Mouse (Mus musculus) lung, postnatal 0 days (tissue): ENCODE results near the gene 9330161L09Rik. TPM values are rescaled to one million over a fixed set of nuclear protein-coding genes. Genes with fewer than 3 reads are reported as not detected.

Experiments
- ATAC-seq: fragments of 200-750 bp; cut with Nextera tagmentation; 2 replicates; pipeline ENCODE4 v1.8.0; 2017; ENCODE audit warnings: moderate library complexity
- DNase-seq: peaks from one replicate; pipeline ENCODE4 v3.0.0-alpha.2; 2016; ENCODE audit warnings: low spot score
- H3K27ac ChIP-seq: fragments of 300-500 bp; sonication (generic); 2 replicates; pipeline ENCODE4 v1.5.1; 2014; ENCODE audit warnings: antibody characterized with exemption, mild to moderate bottlenecking, low read length, mixed read lengths
- H3K27me3 ChIP-seq: fragments of 300-500 bp; sonication (generic); replicated peaks from 2 replicates; pipeline ENCODE4 v1.6.1; 2014; ENCODE audit warnings: low read length, mixed read lengths; ENCODE audit not compliant: insufficient read depth
- H3K36me3 ChIP-seq: fragments of 300-500 bp; sonication (generic); 2 replicates; pipeline ENCODE4 v1.6.1; 2014; ENCODE audit warnings: low read length, mixed read lengths; ENCODE audit not compliant: insufficient read depth
- H3K4me1 ChIP-seq: fragments of 300-500 bp; sonication (generic); 2 replicates; pipeline ENCODE4 v1.6.1; 2014; ENCODE audit warnings: antibody characterized with exemption, low read depth, low read length, mixed read lengths; ENCODE audit not compliant: insufficient read depth
- H3K4me2 ChIP-seq: fragments of 300-500 bp; sonication (generic); replicated peaks from 2 replicates; pipeline ENCODE4 v1.6.1; 2014; ENCODE audit warnings: low read depth, mild to moderate bottlenecking, low read length, moderate library complexity, mixed read lengths
- H3K4me3 ChIP-seq: fragments of 300-500 bp; sonication (generic); 2 replicates; pipeline ENCODE4 v1.5.1; 2014; ENCODE audit warnings: low read depth, low read length
- H3K9ac ChIP-seq: fragments of 300-500 bp; sonication (generic); replicated peaks from 2 replicates; pipeline ENCODE4 v1.6.1; 2014; ENCODE audit warnings: low read depth, mild to moderate bottlenecking
- H3K9me3 ChIP-seq: fragments of 300-500 bp; sonication (generic); 2 replicates; pipeline ENCODE4 v1.6.1; 2016; ENCODE audit warnings: low read length, mixed read lengths
- CTCF ChIP-seq: IDR thresholded peaks from 2 replicates; pipeline ENCODE4 v1.5.1; 2016; ENCODE audit warnings: antibody characterized with exemption, mild to moderate bottlenecking
- EP300 ChIP-seq: IDR thresholded peaks from 2 replicates; pipeline ENCODE4 v1.6.1; 2016; ENCODE audit warnings: antibody characterized with exemption, mild to moderate bottlenecking, control low read depth
- WGBS: fragments of 180-500 bp; shearing (Covaris S2); extraction: QIAGEN DNeasy Blood & Tissue Kit; methylation state at CpG from one replicate; pipeline ENCODE4 v1.1.7; 2014; 5-methylcytosine and 5-hydroxymethylcytosine counted together
- polyA plus RNA-seq: library from polyadenylated mRNA; unstranded; fragments of >200 nt; fragmentation: Nextera tagmentation; extraction: Ambion mirVana; gene quantifications from 2 replicates; pipeline ENCODE4 v1.2.1, GENCODE M21; 2015

Gene 9330161L09Rik
- polyA plus RNA-seq, 1 experiment from 2014 or later, result 0.19 TPM

GRCm38 (mm10) chr12:103376124-103376523 lies 31.5 kb downstream of the 9330161L09Rik start:
- H3K4me3 ChIP-seq, result no peak overlapping the region
- H3K4me2 ChIP-seq, result no peak overlapping the region
- no peaks in the 10 kb centered on the region for H3K36me3 ChIP-seq
- no peak for DNase-seq
- no peak overlapping the region for H3K27ac ChIP-seq
- no peaks in the 10 kb centered on the region for H3K27me3 ChIP-seq
- ATAC-seq, result no peak
- TF ChIP-seq CTCF (no peak), EP300 (no peak)
- WGBS, result 57% methylated on average over 5 of the region's 5 CpGs
- no peaks in the 10 kb centered on the region for H3K9me3 ChIP-seq
- H3K9ac ChIP-seq, result no peak overlapping the region
- H3K4me1 ChIP-seq, result no peaks in the 10 kb centered on the region

GRCm38 (mm10) chr12:103373530-103374236 lies 33.9 kb downstream of the 9330161L09Rik start:
- no peak overlapping the region for H3K27ac ChIP-seq
- 61% methylated on average over 8 of the region's 8 CpGs for WGBS
- no peaks in the 10 kb centered on the region for H3K36me3 ChIP-seq
- no peaks in the 10 kb centered on the region for H3K9me3 ChIP-seq
- no peak overlapping the region for H3K9ac ChIP-seq
- H3K4me2 ChIP-seq, result no peak overlapping the region
- TF ChIP-seq CTCF (no peak), EP300 (no peak)
- no peaks in the 10 kb centered on the region for H3K27me3 ChIP-seq
- ATAC-seq, result no peak
- H3K4me3 ChIP-seq, result no peak overlapping the region
- no peaks in the 10 kb centered on the region for H3K4me1 ChIP-seq
- DNase-seq, result no peak

- no peaks in the 10 kb centered on the region for H3K36me3 ChIP-seq
- no peaks in the 10 kb centered on the region for H3K4me1 ChIP-seq
- no peak overlapping the region for H3K9ac ChIP-seq
- ATAC-seq (no peak), DNase-seq (no peak)
- WGBS, result 15% methylated on average over 6 of the region's 6 CpGs
- H3K9me3 ChIP-seq, result no peaks in the 10 kb centered on the region
- H3K4me2 ChIP-seq, result no peak overlapping the region
- no peak overlapping the region for H3K27ac ChIP-seq
- TF ChIP-seq EP300 (no peak), CTCF (peak; percentile 83)
- no peak overlapping the region for H3K4me3 ChIP-seq
- no peaks in the 10 kb centered on the region for H3K27me3 ChIP-seq
Observed at GRCm38 (mm10) chr12:103371711-103372110, 35.9 kb downstream of the 9330161L09Rik start.

GRCm38 (mm10) chr12:103370861-103371260 lies 36.8 kb downstream of the 9330161L09Rik start:
- H3K4me3 ChIP-seq, result no peak overlapping the region
- no peak overlapping the region for H3K27ac ChIP-seq
- H3K27me3 ChIP-seq, result no peaks in the 10 kb centered on the region
- no peaks in the 10 kb centered on the region for H3K36me3 ChIP-seq
- no peaks in the 10 kb centered on the region for H3K4me1 ChIP-seq
- WGBS, result 62% methylated on average over 4 of the region's 4 CpGs
- H3K9ac ChIP-seq, result no peak overlapping the region
- TF ChIP-seq EP300 (no peak), CTCF (no peak)
- no peak overlapping the region for H3K4me2 ChIP-seq
- H3K9me3 ChIP-seq, result no peaks in the 10 kb centered on the region
- ATAC-seq (no peak), DNase-seq (no peak)

- H3K4me2 ChIP-seq, result no peak overlapping the region
- no peaks in the 10 kb centered on the region for H3K9me3 ChIP-seq
- H3K27me3 ChIP-seq, result no peaks in the 10 kb centered on the region
- DNase-seq (no peak), ATAC-seq (no peak)
- no peak for TF ChIP-seq EP300
- no peak for TF ChIP-seq CTCF
- H3K4me1 ChIP-seq, result no peaks in the 10 kb centered on the region
- no peaks in the 10 kb centered on the region for H3K36me3 ChIP-seq
- no peak overlapping the region for H3K9ac ChIP-seq
- H3K27ac ChIP-seq, result no peak overlapping the region
- H3K4me3 ChIP-seq, result no peak overlapping the region
- WGBS, result 31% methylated on average over 2 of the region's 2 CpGs
Observed at GRCm38 (mm10) chr12:103368777-103369176, 38.8 kb downstream of the 9330161L09Rik start.

GRCm38 (mm10) chr12:103368326-103368669 lies 39.3 kb downstream of the 9330161L09Rik start:
- WGBS, result 71% methylated on average over 7 of the region's 7 CpGs

More at GRCm38 (mm10) chr12:103368326-103368669, 39.3 kb downstream of the 9330161L09Rik start:
- H3K4me1 ChIP-seq, result no peaks in the 10 kb centered on the region
- H3K27ac ChIP-seq, result no peak overlapping the region
- H3K9me3 ChIP-seq, result no peaks in the 10 kb centered on the region
- no peaks in the 10 kb centered on the region for H3K27me3 ChIP-seq
- H3K4me3 ChIP-seq, result no peak overlapping the region
- ATAC-seq, result no peak
- TF ChIP-seq CTCF, result no peak
- TF ChIP-seq EP300, result no peak
- H3K9ac ChIP-seq, result no peak overlapping the region
- no peaks in the 10 kb centered on the region for H3K36me3 ChIP-seq
- DNase-seq, result no peak
- H3K4me2 ChIP-seq, result no peak overlapping the region
